Mouse (Mus musculus) frontal cortex, adult 2 months (tissue): ENCODE results near the gene 4632433K11Rik. TPM values are rescaled to one million over a fixed set of nuclear protein-coding genes. Genes with fewer than 3 reads are reported as not detected.
"Not testable (repeated sequence)": the region's sequence is repeated elsewhere in the genome, so short reads cannot be mapped to it uniquely, and the experiment has no call there.

Source experiments
- DNase-seq, 2 experiments: peaks; one replicate each; pipeline ENCODE4 v3.0.0; 2022; ENCODE audit warnings: low spot score in 1 of 2; ENCODE audit errors: extremely low spot score in 1 of 2
- polyA plus RNA-seq: library from polyadenylated mRNA; depleted of rRNA; stranded (reverse); fragments of >200 nt; gene quantifications from 2 replicates; pipeline ENCODE4 v1.2.3, GENCODE M21; 2012

4632433K11Rik gene
- polyA plus RNA-seq, 1 experiment: not detected

DNA sequence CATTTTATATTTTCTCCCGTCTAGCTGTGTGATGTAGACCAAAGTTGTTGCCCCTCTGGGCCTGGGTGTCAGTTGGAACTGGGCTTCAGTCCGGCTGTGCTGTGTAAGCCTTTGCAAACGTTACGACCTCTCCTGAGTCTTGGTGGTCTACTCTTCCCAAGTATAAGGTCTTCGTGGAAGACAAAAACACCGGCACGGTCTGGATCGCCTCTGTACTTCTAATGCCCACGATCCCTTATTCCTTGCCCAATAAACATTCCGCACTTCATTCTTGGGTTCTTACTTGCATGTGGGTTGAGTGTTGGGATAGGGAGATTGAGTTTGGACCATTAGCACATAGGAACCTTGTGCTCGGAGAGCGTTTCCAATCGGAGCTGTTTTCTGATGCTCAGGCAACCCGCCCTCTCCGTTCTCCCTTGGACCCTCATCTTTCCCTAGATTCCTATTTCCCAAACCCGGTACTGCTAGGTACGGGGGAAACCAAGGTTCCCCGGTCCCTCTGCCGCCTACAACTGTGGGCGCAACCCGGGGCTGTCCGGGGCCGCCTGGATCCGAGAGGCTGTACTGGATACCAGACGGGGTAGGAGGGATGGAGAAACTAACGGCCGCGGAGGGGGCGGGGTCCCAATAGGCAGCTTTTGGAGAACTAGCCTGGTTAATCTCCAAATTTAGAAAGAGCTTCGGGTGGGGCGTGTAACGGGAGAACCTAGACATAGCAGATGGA lies 19.7 kb downstream of the 4632433K11Rik start:
- peak in 1 of 2 experiments; percentile 70 for DNase-seq

- DNase-seq: peak in 1 of 2 experiments; percentile 67
Observed at GRCm38 (mm10) chr7:5056651-5057263, 22.8 kb downstream of the 4632433K11Rik start.

- DNase-seq: no peak
Observed at GRCm38 (mm10) chr7:5057381-5057780, 23.5 kb downstream of the 4632433K11Rik start.

DNA sequence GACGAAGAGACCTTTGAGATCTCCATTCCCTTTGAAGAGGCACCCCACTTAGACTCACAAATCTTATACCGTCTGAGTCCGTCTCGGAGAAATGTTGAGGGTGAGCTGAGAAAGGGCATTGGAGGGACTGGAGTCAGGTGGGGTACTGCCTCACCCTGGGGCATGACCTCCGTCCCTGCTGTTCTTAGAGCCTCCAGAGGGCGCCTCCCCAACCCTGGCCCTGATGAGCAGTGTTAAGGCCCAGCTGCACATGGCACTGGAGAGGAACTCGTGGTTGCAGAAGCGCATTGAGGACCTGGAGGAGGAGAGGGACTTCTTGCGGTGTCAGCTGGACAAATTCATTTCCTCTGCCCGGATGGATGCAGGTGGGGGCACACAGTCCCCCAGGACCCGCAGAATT lies 23.9 kb downstream of the 4632433K11Rik start:
- DNase-seq: no peak

DNA sequence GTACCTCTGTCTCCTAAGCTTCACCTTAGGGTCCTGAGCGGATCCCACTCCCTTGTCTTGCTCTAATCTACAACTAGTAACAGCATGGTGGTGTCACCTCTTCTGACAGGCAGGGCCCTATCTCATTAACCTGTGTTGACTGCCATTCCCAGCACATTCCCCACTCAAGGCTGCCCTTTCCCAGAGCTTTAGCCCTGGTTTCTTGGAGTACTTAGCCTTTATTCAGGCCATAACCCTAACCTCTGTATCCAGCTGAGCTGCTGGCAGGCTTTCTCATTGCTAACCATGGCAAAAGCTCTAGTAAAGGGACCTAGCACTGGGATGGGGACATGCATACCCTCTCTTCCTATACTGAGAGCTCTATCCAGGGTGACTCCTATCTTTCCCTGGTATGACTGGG lies 24.7 kb downstream of the 4632433K11Rik start:
- DNase-seq: no peak

- DNase-seq: no peak
Observed at GRCm38 (mm10) chr7:5059421-5059820, 25.5 kb downstream of the 4632433K11Rik start.

DNA sequence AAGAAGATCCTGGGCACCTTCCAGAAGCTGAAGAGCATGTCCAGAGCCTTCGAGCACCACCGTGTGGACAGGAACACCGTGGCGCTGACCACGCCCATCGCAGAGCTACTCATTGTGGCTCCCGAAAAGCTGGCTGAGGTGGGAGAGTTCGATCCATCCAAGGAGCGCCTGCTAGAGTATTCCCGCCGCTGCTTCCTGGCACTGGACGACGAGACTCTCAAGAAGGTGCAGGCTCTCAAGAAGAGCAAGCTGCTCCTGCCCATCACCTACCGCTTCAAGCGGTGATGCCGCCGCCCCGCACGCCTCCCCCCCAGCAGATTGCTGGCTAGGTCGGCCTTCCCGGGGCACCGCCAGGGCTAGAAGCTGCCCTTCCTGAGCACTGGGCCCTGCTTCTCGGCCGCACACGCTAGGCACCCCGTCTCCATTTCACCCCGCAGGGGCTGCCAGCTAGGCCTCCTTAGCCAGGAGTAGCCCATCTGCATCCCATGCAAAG lies 26.4 kb downstream of the 4632433K11Rik start:
- peak in 1 of 2 experiments; percentile 81 for DNase-seq

GRCm38 (mm10) chr7:5060944-5061773 lies 27.2 kb downstream of the 4632433K11Rik start:
- peak; percentile 96 to 100 for DNase-seq

- peak; percentile 79 to 92 for DNase-seq
Observed at GRCm38 (mm10) chr7:5061774-5062359, 27.9 kb downstream of the 4632433K11Rik start, which contains the start of gene U2af2. Gene U2af2, plus strand, starts transcription at chr7:5062143.

- no peak for DNase-seq
Observed at GRCm38 (mm10) chr7:5062360-5063001, 28.6 kb downstream of the 4632433K11Rik start.

- DNase-seq: no peak
Observed at GRCm38 (mm10) chr7:5064886-5065285, 31.0 kb downstream of the 4632433K11Rik start.

DNA sequence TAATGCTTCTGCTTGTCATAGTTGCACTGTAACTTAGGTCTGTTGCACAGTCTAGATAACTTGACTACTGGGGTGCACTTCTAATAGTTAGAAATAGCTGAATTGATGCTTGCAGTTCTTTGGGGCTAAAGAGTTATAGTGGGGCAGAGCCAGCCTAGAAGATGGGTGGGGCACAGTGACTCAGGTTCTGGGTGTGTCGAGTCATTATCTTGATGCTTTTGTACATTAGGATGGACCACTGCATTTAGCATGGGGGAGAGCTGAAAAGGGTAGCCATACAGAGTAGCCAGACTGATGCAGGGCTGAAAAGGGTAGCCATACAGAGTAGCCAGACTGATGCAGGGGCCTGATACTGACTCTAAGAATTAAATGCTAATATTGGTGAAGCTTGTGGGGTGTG lies 39.7 kb downstream of the 4632433K11Rik start:
- no peak for DNase-seq

GRCm38 (mm10) chr7:5074984-5075383 lies 41.1 kb downstream of the 4632433K11Rik start:
- DNase-seq: no peak

DNA sequence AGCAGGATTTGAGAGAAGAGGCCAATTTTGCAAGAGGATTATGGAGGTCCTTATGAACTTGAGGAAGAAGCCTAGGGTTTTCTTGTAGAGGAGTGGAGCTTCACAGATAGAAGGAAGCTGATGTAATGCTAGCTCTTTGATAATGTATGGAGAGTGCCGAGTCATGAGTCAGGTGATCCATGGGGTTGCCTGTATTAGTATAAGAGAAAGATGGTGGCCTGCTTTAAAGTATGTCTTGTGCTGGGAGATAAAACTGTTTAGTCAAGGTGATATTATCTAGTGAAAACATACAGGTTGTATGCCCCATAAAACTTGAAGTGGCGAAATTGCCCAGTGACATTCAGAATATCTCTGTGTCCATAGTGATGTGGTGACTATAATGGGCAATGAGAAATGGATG lies 43.0 kb downstream of the 4632433K11Rik start:
- DNase-seq: no peak

- DNase-seq: not testable (repeated sequence)
Observed at GRCm38 (mm10) chr7:5079365-5080009, 45.6 kb downstream of the 4632433K11Rik start.

DNA sequence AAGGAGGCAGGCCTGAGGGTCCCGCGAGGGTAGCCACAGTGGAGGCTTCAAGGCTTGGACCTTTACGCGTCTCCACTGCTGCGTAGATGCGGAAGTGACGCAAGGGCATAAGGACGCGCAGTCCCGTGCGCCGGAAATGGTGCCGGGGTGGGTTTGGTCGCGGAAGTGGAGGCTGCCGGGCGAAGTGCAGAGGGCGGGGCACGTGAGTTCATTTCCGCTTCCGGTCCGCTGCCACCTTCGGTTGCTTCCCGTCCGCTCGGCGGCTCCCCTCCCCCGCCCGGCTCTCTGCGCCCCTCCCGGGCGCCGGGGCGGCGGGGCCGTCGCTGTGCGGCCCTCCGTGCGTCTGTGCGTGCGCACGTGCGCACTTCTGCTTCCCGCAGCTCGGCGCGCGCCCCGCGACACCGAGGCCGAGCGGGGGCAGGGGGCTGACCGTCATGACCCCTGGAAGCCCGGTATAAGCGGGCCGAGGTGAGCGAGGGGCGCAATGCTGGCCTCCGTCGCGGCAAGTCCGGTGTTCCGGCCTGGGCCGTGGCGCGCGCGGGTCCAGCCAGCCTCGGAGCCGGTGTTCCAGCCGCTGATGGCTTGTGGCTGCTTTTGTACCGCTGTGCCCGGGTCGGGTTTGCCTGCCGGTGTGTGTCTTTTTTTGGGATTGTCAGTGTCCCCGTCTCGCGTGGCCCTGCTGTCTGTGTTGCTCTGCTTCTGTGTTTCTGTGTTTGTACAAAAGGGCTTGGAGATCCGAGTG lies 46.3 kb downstream of the 4632433K11Rik start, which contains the start of gene Epn1:
TSS of gene Epn1 (plus strand) at position 226 of the 742 bp plus-strand sequence.
- DNase-seq: peak; percentile 93 to 98

DNA sequence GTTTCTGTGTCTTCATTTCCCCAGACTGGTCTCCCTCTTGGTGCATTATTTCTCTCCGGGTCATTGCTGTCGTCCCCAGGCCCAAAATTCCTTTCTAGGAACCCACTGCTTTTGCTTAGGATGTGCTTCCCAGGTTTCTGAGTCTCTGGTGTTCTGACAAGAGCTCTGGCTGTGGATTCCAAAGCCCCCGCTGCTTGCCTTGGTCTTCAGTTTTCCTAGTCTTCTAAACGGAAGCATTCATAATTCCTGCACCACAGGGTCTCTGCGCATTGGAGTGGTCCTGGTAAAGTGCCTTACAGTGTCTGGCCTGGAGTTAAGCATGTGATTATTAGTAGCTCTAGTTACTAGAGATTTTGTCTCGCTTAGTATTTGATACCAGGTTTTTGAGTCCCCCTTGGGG lies 46.9 kb downstream of the 4632433K11Rik start:
- DNase-seq: no peak

GRCm38 (mm10) chr7:5081241-5081640 lies 47.3 kb downstream of the 4632433K11Rik start:
- no peak for DNase-seq

GRCm38 (mm10) chr7:5081939-5082338 lies 48.0 kb downstream of the 4632433K11Rik start:
- no peak for DNase-seq
